Mouse (Mus musculus) intestine, embryonic 16.5 days (tissue): ENCODE results near the gene Galnt18. TPM values are rescaled to one million over a fixed set of nuclear protein-coding genes. Genes with fewer than 3 reads are reported as not detected.

Source experiments
- ATAC-seq: fragments of 200-750 bp; cut with Nextera tagmentation; 2 replicates; pipeline ENCODE4 v1.8.0; 2017; ENCODE audit warnings: moderate TSS enrichment, moderate library complexity
- H3K27ac ChIP-seq: fragments of 300-500 bp; sonication (generic); 2 replicates; pipeline ENCODE4 v1.5.1; 2014; ENCODE audit warnings: mild to moderate bottlenecking, low read length
- H3K27me3 ChIP-seq: fragments of 300-500 bp; sonication (generic); replicated peaks from 2 replicates; pipeline ENCODE4 v1.6.1; 2014; ENCODE audit warnings: low read length, control low read depth, mixed read lengths; ENCODE audit not compliant: control insufficient read depth, insufficient read depth
- H3K36me3 ChIP-seq: fragments of 300-500 bp; sonication (generic); 2 replicates; pipeline ENCODE4 v1.6.1; 2014; ENCODE audit warnings: low read length, control low read depth; ENCODE audit not compliant: control insufficient read depth, insufficient read depth
- H3K4me1 ChIP-seq: fragments of 300-500 bp; sonication (generic); 2 replicates; pipeline ENCODE4 v1.6.1; 2014; ENCODE audit warnings: low read length, control low read depth, mixed read lengths; ENCODE audit not compliant: control insufficient read depth, insufficient read depth
- H3K4me2 ChIP-seq: fragments of 300-500 bp; sonication (generic); 2 replicates; pipeline ENCODE4 v1.6.1; 2014; ENCODE audit warnings: low read depth, low read length, control low read depth
- H3K4me3 ChIP-seq: fragments of 300-500 bp; sonication (generic); 2 replicates; pipeline ENCODE4 v1.5.1; 2014; ENCODE audit warnings: mild to moderate bottlenecking, low read length
- H3K9ac ChIP-seq: fragments of 300-500 bp; sonication (generic); 2 replicates; pipeline ENCODE4 v1.6.1; 2014; ENCODE audit warnings: low read depth, low read length
- H3K9me3 ChIP-seq: fragments of 300-500 bp; sonication (generic); 2 replicates; pipeline ENCODE4 v1.6.1; 2016; ENCODE audit warnings: low read length, control low read depth; ENCODE audit not compliant: control insufficient read depth
- WGBS: fragments of 180-500 bp; shearing (Covaris S2); extraction: QIAGEN DNeasy Blood & Tissue Kit; methylation state at CpG from one replicate; pipeline ENCODE4 v1.1.7; 2014; 5-methylcytosine and 5-hydroxymethylcytosine counted together
- polyA plus RNA-seq: library from polyadenylated mRNA; unstranded; fragments of >200 nt; fragmentation: Nextera tagmentation; extraction: Ambion mirVana; gene quantifications from 2 replicates; pipeline ENCODE4 v1.2.1, GENCODE M21; 2015

Gene Galnt18
- polyA plus RNA-seq, 1 experiment from 2014 or later, result 17.6 TPM

DNA sequence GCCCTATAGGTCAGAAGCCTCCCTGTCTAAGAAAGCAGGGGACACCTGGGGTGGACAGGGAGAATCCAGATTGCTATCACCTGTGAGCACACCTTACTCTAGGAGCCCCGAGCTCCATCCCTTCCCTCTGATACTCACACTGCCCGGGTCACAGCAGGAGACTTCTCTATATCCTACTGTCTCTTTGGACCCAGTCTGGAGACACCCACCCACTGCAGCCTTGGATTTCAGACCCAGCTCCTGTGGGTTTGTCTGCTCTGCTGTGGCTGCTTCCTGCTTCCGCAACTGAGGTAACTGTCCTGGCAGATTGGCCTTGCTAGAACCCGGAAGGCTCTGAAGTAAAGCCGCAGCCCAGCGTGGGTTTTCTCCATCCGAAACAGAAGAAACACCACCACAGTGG, 1.6 kb downstream of the Galnt18 start:
- no peak overlapping the region for H3K27ac ChIP-seq
- H3K36me3 ChIP-seq, result no peaks in the 10 kb centered on the region
- WGBS, result 73% methylated on average over 7 of the region's 7 CpGs
- ATAC-seq, result no peak
- H3K9me3 ChIP-seq, result no peaks in the 10 kb centered on the region
- peak overlapping the region; percentile 66; the same call in 1 of the 2 replicates for H3K9ac ChIP-seq
- no peaks in the 10 kb centered on the region for H3K27me3 ChIP-seq
- H3K4me3 ChIP-seq, result peak overlapping the region; percentile 58
- H3K4me1 ChIP-seq, result peaks cover 5% of the 10 kb centered on the region
- peak overlapping the region; percentile 96 for H3K4me2 ChIP-seq

DNA sequence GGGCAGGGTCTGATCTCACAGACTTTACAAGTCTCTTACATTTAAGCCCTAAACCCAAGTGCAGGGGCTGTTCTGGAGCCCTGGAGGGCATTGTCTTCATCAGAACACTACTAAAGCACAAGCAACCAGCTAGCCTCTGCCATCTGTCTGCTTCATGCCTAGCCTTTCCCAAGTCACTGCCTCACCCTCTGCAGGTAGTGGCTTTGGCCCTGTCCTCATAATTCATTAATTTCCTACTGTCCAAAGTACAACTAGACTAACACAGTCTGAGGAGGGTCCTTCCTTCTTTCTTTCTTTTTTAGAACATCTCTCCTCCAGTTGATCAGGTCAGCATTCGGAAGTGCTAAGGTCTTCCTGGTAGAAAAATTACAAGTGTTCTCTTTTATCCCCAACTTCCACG, 2.6 kb downstream of the Galnt18 start:
- Histone ChIP-seq H3K4me2 (no peak overlapping the region; the same call in 1 of the 2 replicates), H3K36me3 (no peaks in the 10 kb centered on the region), H3K4me1 (peaks cover 5% of the 10 kb centered on the region), H3K9me3 (no peaks in the 10 kb centered on the region), H3K9ac (no peak overlapping the region), H3K4me3 (peak overlapping the region; percentile 58; the same call in 1 of the 2 replicates), H3K27ac (no peak overlapping the region), H3K27me3 (no peaks in the 10 kb centered on the region)
- WGBS, result 89% methylated on average over 2 of the region's 2 CpGs
- ATAC-seq, result no peak

DNA sequence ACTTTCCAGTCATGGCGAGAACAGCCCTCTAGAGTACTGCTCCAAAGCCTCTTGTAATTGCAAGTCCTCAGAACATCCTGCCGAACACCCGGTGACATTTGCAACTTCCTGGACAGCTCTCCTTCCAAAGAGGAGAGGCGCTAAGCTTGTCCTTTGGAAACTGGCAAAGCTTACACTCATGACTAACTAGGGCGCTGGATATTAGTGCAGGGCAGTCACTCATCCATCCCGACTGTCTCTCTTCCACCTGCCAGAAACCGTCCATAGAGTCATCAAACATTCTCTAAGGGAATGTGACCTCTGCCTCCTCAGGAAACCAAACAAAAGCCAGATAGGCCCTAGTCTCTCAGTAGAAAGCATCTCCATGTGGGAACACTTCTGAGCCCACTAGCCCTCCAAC, 3.6 kb downstream of the Galnt18 start:
- no peak for ATAC-seq
- peaks cover 5% of the 10 kb centered on the region for H3K4me1 ChIP-seq
- WGBS, result 58% methylated on average over 7 of the region's 7 CpGs

DNA sequence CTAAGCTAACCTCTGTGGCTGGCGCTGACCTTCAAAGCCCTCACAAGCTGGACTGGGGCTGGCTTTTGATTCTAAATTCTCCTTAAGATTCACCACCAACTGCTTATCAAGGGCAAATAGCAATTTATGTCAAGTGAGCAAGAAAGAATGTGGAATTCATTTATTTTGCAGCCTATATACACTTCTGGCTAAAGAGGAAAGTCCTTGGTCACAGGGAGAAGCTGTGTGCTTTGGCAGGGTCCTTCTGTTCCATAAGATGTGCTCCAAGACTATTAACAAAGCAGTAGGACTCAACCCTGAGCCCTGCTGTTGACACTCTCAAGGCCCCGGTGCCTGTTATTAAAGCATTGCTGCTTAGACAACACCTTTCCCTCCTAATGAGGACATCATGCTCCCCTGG, 7.4 kb downstream of the Galnt18 start:
- no peak for ATAC-seq
- Histone ChIP-seq H3K27ac (no peak overlapping the region), H3K9me3 (no peaks in the 10 kb centered on the region), H3K27me3 (no peaks in the 10 kb centered on the region), H3K4me1 (no peaks in the 10 kb centered on the region), H3K36me3 (no peaks in the 10 kb centered on the region), H3K4me2 (no peak overlapping the region), H3K9ac (no peak overlapping the region), H3K4me3 (no peak overlapping the region)
- 79% methylated on average over 2 of the region's 2 CpGs for WGBS

More for the DNA sequence above, 3.6 kb downstream of the Galnt18 start:
- Histone ChIP-seq H3K4me3 (no peak overlapping the region), H3K4me2 (no peak overlapping the region), H3K36me3 (no peaks in the 10 kb centered on the region), H3K27me3 (no peaks in the 10 kb centered on the region), H3K9me3 (no peaks in the 10 kb centered on the region), H3K9ac (no peak overlapping the region), H3K27ac (no peak overlapping the region)

DNA sequence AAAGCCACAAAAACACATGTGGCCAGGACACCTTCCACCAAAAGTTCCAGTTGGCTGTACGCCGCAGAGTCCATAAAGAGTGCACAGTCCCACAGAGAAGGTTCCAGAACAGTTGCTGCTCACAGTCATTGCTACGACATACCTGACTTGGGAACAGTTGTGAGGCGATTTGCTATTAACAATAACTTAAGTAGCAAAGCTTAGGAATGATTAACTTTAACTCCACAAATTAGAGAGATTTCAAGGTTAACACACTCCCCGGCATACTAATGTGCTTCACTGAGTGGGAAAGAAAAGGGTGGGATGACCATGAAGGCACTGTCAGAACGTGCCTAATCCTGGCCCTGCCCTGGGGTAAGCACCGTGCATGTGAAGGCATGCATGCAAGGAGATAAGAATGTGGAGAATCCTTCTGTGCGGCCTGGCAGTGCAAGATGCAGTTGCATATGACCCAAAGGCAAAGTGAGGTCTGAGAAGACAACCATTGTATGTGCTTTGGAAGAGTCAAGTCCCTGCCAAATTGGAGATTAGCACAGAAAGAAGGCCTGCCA, 8.5 kb downstream of the Galnt18 start:
- Histone ChIP-seq H3K27ac (no peak overlapping the region), H3K36me3 (no peaks in the 10 kb centered on the region), H3K27me3 (no peaks in the 10 kb centered on the region), H3K4me1 (peaks cover 2% of the 10 kb centered on the region; the same call in 1 of the 2 replicates), H3K9ac (no peak overlapping the region), H3K4me3 (no peak overlapping the region), H3K9me3 (no peaks in the 10 kb centered on the region), H3K4me2 (no peak overlapping the region)
- no peak for ATAC-seq
- WGBS, result 66% methylated on average over 8 of the region's 8 CpGs

DNA sequence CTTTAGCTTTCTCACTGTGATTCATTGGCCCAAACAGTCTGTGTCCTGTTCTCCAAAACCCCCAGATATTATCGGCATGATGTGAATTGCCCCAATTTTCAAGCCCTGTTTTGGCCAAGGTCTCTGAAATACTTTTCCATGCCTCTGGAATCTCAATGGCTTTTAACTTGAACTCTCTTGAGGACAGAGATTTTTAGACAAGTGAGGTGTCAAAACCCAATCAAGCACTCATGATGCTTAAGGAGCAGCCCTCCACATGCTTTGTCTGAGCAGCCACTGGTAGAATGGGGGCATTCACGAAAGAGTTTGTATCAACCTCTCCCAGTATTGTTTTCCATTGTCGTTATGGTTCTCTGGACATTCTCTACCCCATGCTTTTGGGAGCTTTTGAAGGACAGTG, 9.2 kb downstream of the Galnt18 start:
- ATAC-seq, result no peak
- no peak overlapping the region for H3K27ac ChIP-seq
- no peaks in the 10 kb centered on the region for H3K36me3 ChIP-seq

DNA sequence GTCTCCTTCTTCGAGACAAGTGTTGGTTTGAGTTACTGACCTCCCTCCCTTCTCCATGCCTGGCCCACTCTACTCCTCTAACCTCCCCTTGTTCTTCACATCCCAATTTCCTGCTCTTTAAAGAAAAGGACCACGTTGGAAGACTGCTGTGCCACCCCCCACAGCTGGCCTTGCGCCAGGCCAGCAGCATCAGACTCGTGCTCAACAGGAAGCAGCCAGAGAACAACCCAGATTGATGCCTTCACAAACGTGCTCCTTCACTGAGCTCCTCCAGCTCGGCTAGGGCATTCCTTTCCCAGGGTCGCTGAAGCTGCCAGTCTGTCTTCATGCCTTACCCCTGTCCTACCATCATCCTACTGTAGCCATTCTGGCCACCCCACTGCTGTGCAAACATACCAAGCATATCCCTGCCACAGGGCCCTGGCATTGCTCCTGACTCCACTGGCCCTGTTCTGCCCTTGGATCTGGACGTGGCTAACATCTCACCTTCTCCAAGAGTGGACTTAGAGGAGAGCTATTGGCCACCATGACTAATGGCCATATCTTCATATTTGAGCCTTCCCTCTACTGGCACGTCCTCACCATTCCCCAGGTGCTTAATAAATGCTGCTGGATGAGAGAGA, 13.5 kb downstream of the Galnt18 start:
- H3K4me3 ChIP-seq, result no peak overlapping the region
- no peaks in the 10 kb centered on the region for H3K36me3 ChIP-seq
- no peak overlapping the region for H3K27ac ChIP-seq
- no peak overlapping the region for H3K4me2 ChIP-seq
- no peaks in the 10 kb centered on the region for H3K27me3 ChIP-seq
- peaks cover 6% of the 10 kb centered on the region; the same call in 1 of the 2 replicates for H3K4me1 ChIP-seq
- 65% methylated on average over 9 of the region's 9 CpGs for WGBS
- H3K9me3 ChIP-seq, result no peaks in the 10 kb centered on the region
- no peak for ATAC-seq
- no peak overlapping the region for H3K9ac ChIP-seq

More for the DNA sequence above, 9.2 kb downstream of the Galnt18 start:
- H3K9ac ChIP-seq, result no peak overlapping the region
- H3K4me2 ChIP-seq, result no peak overlapping the region
- no peaks in the 10 kb centered on the region for H3K27me3 ChIP-seq
- WGBS, result 85% methylated on average over 3 of the region's 3 CpGs
- peaks cover 6% of the 10 kb centered on the region; the same call in 1 of the 2 replicates for H3K4me1 ChIP-seq
- no peak overlapping the region for H3K4me3 ChIP-seq
- H3K9me3 ChIP-seq, result no peaks in the 10 kb centered on the region

DNA sequence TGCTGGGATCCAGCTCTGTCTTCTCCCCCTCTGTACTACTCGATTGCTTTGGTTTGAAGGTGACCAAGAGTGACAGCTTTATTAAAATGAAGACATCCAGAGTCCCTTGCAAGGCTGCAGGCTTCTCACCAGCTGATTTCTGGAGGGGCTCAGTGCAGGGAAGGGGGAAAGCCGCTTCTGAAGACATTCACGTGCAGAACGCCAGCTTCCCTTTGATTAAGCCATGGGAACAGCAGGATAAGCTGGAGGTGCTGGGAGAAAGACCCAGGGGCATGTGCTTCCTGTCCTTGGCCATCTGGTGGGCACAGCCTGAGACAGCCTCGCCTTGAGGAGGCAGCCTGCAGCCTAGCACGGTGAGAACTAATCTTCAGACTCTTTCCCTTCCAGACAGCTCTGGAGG, 17.0 kb downstream of the Galnt18 start:
- no peak overlapping the region for H3K9ac ChIP-seq
- H3K27ac ChIP-seq, result no peak overlapping the region
- no peaks in the 10 kb centered on the region for H3K36me3 ChIP-seq
- H3K9me3 ChIP-seq, result no peaks in the 10 kb centered on the region
- H3K4me2 ChIP-seq, result no peak overlapping the region
- no peak overlapping the region for H3K4me3 ChIP-seq
- 41% methylated on average over 6 of the region's 6 CpGs for WGBS
- H3K4me1 ChIP-seq, result peaks cover 6% of the 10 kb centered on the region; the same call in 1 of the 2 replicates
- no peak for ATAC-seq
- no peaks in the 10 kb centered on the region for H3K27me3 ChIP-seq

DNA sequence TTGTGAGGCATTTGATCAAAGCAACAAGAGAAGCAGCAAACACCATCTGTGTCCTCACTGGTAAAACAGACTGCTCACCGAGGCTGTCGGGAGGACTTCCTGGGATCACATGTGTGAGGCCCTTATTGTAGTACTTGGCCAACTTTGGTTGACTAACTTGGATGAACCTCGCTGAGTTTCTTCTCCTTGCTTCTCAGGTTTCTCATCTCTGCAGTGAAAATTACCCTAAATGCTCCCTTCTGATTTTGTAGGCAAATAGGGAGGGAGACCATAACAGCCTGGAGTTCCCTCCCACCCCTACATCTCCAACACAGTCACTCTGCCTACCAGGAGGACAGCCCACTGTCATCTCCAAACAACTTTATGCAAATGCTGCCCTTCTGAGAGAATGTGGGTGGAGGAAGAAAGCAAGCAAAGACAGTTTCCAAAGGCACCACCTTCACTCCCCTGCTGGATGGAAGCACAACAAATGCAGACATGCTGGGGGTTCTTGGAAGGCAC, 31.2 kb downstream of the Galnt18 start:
- Histone ChIP-seq H3K4me2 (no peak overlapping the region), H3K9ac (no peak overlapping the region), H3K4me3 (no peak overlapping the region), H3K27ac (no peak overlapping the region), H3K27me3 (no peaks in the 10 kb centered on the region), H3K36me3 (no peaks in the 10 kb centered on the region), H3K4me1 (no peaks in the 10 kb centered on the region), H3K9me3 (no peaks in the 10 kb centered on the region)
- no peak for ATAC-seq
- WGBS, result 81% methylated on average over 3 of the region's 3 CpGs
